Mouse (Mus musculus): ENCODE results near the gene Tmsb15l. TPM values are rescaled to one million over a fixed set of nuclear protein-coding genes. Genes with fewer than 3 reads are reported as not detected.

Gene Tmsb15l
- polyA plus RNA-seq (2014; fragmentation: Illumina TruSeq; extraction: RNeasy Lipid Tissue Mini Kit (QIAGEN cat#74804); ENCODE audit: low read depth, low replicate concordance) = not detected

GRCm38 (mm10) chrX:136976424-136977084 is at the start of gene Tmsb15l, which contains the start of gene Tmsb15b1:
Tmsb15l (minus strand) TSS chrX:136976869.
Tmsb15b1 (minus strand) TSS chrX:136976874.

GRCm38 (mm10) chrX:136992978-136993547 is 16.4 kb upstream of the Tmsb15l start, which contains the start of gene Zcchc18:
Zcchc18 (plus strand) TSS chrX:136993155.

DNA sequence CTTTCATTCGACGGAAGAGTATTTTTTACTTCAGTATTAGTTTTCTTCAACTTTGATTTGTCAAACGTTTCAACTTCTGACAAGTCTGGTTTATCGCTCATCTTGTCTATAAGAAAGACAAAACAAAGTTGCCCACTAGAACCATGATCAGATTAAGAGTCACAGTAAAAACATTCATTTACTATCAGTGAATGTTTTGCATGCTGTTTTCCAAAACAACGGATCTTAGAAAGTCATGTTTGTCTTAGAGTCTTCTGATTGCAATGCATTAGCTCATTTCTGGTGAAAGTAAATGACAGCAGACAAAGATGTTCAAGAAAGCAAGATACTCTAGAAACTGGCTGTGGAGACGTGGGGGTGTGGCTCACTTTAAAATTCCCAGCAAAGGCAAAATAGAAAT is 1.3 kb downstream of the Tmsb15l start, which contains the start of gene Tmsb15b2:
TSS of gene Tmsb15b2 (minus strand) at position 101 of the 400 bp plus-strand sequence.

DNA sequence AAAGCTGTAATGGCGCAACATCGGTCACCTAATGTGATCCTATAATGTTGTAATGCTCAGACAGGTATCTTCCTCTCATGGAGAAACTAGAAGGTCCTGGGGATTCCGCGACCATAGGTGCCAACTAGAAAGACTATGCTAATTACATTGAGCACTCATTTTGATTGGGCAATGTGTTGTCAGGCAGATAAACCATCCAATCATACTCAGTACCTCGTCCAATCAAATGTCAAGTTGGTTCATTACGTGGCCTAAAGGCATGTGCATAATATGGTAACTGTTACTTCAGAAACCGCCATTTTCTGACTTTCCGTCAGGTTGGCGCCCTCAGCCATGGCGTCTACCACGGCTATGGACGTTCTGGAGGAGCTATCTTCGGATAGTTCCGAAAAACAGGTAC is 49.6 kb downstream of the Tmsb15l start, which contains the start of gene H2bfm:
TSS of gene H2bfm (plus strand) at position 295 of the 400 bp plus-strand sequence.

Other genes starting within 250 kb of the Tmsb15l start
- gene Morf4l2, start 233.2 kb downstream of the Tmsb15l start, polyA plus RNA-seq (2014; fragmentation: Illumina TruSeq; extraction: RNeasy Lipid Tissue Mini Kit (QIAGEN cat#74804); ENCODE audit: low read depth, low replicate concordance) = 90.8 TPM
- not detected for gene Glra4, start 196.7 kb downstream of the Tmsb15l start, polyA plus RNA-seq (2014; fragmentation: Illumina TruSeq; extraction: RNeasy Lipid Tissue Mini Kit (QIAGEN cat#74804); ENCODE audit: low read depth, low replicate concordance)
- 6.7 TPM for gene Plp1, start 154.2 kb downstream of the Tmsb15l start, polyA plus RNA-seq (2014; fragmentation: Illumina TruSeq; extraction: RNeasy Lipid Tissue Mini Kit (QIAGEN cat#74804); ENCODE audit: low read depth, low replicate concordance)
- 0.21 TPM for gene Rab9b, start 108.1 kb downstream of the Tmsb15l start, polyA plus RNA-seq (2014; fragmentation: Illumina TruSeq; extraction: RNeasy Lipid Tissue Mini Kit (QIAGEN cat#74804); ENCODE audit: low read depth, low replicate concordance)
- not detected for gene H2bfm, start 49.5 kb downstream of the Tmsb15l start, polyA plus RNA-seq (2014; fragmentation: Illumina TruSeq; extraction: RNeasy Lipid Tissue Mini Kit (QIAGEN cat#74804); ENCODE audit: low read depth, low replicate concordance)
- gene Tmsb15b2, start 1.4 kb downstream of the Tmsb15l start, polyA plus RNA-seq (2014; fragmentation: Illumina TruSeq; extraction: RNeasy Lipid Tissue Mini Kit (QIAGEN cat#74804); ENCODE audit: low read depth, low replicate concordance) = not detected
- not detected for gene Tmsb15b1, start within 50 bp of the Tmsb15l start, polyA plus RNA-seq (2014; fragmentation: Illumina TruSeq; extraction: RNeasy Lipid Tissue Mini Kit (QIAGEN cat#74804); ENCODE audit: low read depth, low replicate concordance)
- gene Zcchc18, start 16.3 kb upstream of the Tmsb15l start, polyA plus RNA-seq (2014; fragmentation: Illumina TruSeq; extraction: RNeasy Lipid Tissue Mini Kit (QIAGEN cat#74804); ENCODE audit: low read depth, low replicate concordance) = 0.31 TPM
- 0.99 TPM for gene Slc25a53, start 61.4 kb upstream of the Tmsb15l start, polyA plus RNA-seq (2014; fragmentation: Illumina TruSeq; extraction: RNeasy Lipid Tissue Mini Kit (QIAGEN cat#74804); ENCODE audit: low read depth, low replicate concordance)
- gene Fam199x, start 72.7 kb upstream of the Tmsb15l start, polyA plus RNA-seq (2014; fragmentation: Illumina TruSeq; extraction: RNeasy Lipid Tissue Mini Kit (QIAGEN cat#74804); ENCODE audit: low read depth, low replicate concordance) = 2.7 TPM
- gene Esx1, start 145.2 kb upstream of the Tmsb15l start, polyA plus RNA-seq (2014; fragmentation: Illumina TruSeq; extraction: RNeasy Lipid Tissue Mini Kit (QIAGEN cat#74804); ENCODE audit: low read depth, low replicate concordance) = not detected